Mouse (Mus musculus) testis, postnatal 14 days (tissue): Measurements from ENCODE around the gene Ccna2.
"Not testable (repeated sequence)": the region's sequence is repeated elsewhere in the genome, so short reads cannot be mapped to it uniquely, and the experiment has no call there.

Source experiments
- DNase-seq: peaks from one replicate; pipeline ENCODE4 v3.0.0; 2021; ENCODE audit warnings: low spot score

The Ccna2 gene

DNA sequence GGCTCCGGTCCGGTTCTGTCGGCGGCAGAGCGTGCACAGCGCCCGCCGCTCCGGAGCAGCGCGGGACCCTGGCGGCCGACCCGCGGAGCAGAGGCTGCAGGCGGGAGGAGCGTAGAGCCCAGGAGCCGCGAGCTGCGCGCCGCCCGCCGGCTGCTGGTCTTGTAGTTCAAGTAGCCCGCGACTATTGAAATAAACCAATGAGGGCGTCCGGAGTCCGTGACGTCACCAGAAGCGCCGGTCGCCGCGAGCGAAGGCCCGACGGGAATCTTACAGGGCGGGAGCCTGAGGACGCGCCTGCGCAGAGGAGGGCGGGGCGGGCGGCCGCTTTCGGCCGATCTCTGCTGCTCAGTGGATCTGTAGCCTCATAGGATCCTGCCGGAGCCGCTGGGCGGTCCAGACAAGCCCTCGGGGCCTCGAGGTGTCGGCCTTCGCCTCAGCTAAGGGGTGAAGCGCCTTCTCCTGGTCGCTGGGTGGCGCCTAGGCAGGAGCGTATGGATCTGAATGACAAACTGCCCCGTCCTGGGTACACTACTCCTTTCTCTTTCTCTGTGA, at the start of gene Ccna2:
Gene Ccna2 (minus strand): TSS at position 324 of the 552 bp plus-strand sequence.
- peak; percentile 99 for DNase-seq

GRCm38 (mm10) chr3:36618181-36618580, 46.2 kb upstream of the Ccna2 start:
- no peak for DNase-seq

DNA sequence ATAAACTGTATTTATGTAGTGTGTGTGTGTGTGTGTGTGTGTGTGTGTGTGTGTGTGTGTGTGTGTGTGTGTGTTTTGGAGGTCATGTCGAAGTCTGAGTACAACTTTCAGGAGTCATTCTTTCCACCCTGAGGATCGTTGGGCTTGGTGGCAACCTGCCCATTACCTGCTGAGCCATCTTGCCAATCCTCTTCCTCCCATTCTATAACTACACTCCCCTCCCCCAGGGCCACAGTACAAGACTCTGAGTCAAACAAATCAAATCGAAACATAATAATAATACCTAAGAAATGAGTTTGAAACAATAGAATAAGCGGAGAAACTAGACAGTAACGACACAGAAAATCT, 41.9 kb upstream of the Ccna2 start:
- no peak for DNase-seq

DNA sequence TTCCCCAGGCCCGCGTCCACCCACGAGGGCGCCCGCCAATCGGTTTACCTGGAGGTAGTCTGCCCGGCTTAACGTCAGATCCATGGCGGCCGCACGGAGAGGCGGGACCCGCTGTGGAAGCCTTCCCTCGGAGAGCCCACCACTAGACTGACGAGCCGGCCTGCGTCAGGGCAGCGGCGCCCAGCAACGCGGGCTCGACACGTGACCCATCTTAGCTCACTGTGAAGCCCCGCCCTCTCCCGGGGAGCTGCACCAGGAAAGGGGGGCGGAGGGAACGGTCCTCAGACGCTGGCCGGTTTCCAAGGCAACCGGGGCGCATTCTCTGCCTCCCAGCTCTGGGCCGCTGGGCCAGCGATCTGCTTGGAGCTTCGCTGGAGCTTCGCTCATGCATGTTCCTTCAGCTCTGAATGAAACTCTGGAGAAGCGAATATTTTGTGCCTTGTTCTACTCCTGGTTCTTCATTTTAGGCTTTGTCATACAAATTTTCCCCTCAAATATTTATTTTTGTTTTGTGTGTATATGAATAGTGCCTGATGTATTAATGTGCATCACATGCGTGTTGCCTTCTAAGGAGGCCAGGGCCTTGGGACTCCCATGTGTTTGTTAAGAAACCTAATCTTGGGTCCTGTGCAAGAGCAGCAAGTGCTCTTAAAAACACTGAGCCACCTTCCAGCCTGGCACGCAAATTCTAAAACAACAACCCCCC, 41.4 kb upstream of the Ccna2 start, which contains the start of gene Bbs7:
Gene Bbs7 (minus strand): TSS at position 276 of the 706 bp plus-strand sequence.
- DNase-seq, result peak; percentile 93

- DNase-seq, result no peak
Observed at GRCm38 (mm10) chr3:36612687-36613086, 40.7 kb upstream of the Ccna2 start.

DNA sequence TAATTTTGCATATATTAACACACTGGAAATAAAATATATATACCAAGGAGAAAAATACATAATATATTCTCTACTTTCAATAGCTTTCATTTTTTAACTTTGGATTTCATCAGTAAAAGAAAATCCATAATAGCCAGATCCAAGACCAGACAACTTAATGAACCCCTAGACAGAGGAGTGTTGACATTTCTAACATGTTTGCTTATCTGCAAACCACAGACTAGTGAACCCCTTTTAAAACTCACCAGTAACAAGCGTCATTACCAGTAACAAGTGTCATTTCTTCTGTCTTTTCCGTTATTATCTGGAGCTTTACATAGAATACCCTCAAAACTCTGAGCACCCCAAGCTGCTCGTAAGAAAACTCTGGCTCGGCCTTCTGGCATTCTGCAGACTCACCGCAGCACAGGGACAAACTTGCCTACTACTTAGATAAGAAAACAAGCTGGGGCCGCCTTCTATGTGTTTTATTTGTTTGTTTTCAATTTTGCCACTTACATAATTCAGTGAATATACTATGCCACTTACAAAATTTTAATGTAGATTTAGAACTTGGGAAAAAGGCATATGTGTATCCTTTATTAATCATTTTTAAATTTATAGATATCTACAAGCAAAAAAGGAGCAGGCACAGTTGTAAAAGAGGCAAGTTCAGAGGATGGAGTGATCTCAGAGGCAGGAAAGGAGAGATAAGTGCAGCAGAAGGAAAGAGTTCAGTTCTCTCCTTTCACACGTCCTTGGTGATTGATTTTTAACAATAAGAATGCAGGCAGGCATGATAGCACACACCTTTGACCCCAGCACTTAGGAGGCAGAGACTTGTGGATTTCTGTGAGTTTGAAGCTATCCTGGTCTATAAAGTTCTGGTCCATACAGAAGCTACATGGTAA, 34.2 kb upstream of the Ccna2 start:
- no peak for DNase-seq

DNA sequence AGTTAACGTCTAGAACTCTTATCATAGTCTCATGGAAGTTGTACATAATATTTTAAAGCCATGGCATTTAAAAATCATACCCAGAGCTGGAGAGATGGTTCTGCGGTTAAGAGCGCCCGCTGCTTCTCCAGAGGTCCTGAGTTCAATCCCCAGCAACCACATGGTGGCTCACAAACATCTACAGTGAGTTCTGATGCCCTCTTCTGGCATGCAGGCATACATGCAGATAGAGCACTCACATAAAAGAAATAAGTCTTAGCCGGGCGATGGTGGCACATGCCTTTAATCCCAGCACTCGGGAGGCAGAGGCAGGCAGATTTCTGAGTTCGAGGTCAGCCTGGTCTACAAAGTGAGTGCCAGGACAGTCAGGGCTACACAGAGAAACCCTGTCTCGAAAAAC, 27.8 kb upstream of the Ccna2 start:
- not testable (repeated sequence) for DNase-seq

DNA sequence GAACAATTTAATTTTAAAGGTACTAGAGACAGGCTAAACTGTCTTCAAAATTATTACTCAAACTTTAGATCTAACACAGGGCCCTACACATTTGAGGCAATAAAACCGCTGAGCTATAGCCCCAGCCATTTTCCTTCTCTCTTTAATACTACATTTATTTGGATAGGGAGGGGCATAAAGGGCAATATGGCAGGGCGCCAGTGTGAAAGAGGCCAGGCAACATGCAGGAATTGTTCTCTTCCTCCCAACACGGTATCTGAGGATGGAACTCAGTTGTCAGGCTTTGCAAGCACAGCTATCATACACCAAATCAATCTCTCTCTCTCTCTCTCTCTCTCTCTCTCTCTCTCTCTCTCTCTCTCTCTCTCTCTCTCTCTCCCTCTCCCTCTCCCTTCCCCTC, 26.9 kb upstream of the Ccna2 start:
- no peak for DNase-seq

GRCm38 (mm10) chr3:36571361-36571826, 556 bp downstream of the Ccna2 start:
- no peak for DNase-seq

GRCm38 (mm10) chr3:36569836-36570235, 2.1 kb downstream of the Ccna2 start:
- DNase-seq, result no peak

DNA sequence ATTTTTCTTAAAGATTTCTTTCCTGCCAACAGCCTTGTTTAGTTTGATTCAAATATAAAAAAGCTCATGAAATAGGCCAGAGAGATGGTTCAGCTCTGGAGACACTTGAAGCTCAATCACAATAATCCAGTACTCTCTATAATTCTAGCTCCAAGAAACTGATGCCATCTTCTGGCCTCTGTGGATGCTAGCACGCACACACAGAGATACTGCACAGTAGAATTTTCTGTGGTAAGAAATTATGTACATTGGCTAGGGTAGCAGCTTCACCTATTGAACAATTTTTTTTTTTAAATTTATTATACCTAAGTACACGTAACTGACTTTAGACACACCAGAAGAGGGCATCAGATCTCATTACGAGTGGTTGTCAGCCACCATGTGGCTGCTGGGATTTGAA, 8.3 kb downstream of the Ccna2 start:
- DNase-seq, result no peak

GRCm38 (mm10) chr3:36559606-36560005, 12.3 kb downstream of the Ccna2 start:
- DNase-seq, result no peak

DNA sequence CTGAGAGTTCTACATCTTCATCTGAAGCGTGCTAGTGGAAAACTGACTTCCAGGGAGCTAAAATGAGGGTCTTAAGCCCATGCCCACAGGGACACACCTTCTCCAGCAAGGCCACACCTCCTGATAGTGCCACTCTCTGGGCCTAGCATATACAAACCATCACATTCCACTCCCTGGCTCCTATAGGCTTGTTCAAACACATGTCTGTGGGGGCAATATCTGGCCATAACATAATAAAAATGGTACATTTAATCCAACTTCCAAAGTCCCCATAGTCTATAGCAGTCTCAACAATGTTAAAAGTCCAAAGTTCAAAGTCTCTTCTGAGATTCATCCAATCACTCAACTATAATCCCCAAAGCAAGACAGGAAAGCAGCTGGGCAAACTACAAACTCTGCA, 14.3 kb downstream of the Ccna2 start:
- DNase-seq, result no peak

- peak; percentile 93 for DNase-seq
Observed at GRCm38 (mm10) chr3:36552406-36553047, 19.4 kb downstream of the Ccna2 start, which contains the start of gene Exosc9. Gene Exosc9, plus strand, starts transcription at chr3:36552606.

DNA sequence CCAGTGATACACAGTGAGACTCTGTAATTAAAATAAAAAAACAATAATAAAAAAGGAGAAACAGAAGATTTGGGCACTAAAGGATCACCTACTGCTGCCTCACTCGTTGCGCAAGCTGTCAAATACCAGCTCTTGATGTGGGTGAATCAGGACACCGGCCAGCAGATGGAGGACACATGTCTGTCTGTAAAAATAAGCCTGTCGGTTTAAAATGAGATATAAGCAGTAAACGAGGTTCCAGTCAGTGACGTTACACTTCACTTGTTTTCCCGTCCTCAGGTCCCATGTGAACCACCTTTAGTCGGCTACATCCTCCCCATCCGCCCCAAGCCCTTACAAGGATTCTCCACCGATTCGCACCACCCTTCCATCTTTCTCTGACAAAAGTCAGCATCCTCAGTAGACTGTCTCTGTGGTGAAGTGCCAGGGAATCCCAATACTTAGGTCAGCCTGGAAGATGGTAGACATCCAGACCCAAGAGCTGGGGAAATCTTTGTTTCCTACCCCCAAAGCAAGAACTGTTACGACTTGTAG, 20.0 kb downstream of the Ccna2 start:
- peak; percentile 16 for DNase-seq

GRCm38 (mm10) chr3:36551343-36551742, 20.6 kb downstream of the Ccna2 start:
- peak; percentile 15 for DNase-seq

DNA sequence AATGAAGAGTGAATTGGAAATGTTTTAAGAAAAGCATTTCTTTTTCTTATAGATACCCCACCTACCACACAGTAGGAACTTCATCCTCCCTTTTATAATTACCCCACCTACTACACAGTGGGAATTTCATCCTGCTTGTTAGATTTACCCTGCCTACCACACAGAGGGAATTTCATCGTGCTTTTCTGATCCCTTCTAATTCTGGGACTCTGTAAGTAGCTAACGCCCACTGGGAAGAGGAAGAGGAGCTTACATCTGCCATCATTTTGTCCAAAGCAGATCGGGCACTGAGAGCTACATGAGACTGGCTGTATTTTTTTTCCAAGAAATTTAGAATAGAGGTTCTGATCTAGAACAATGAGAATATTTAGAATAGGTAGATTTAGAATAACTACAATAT, 27.0 kb downstream of the Ccna2 start:
- DNase-seq, result no peak

DNA sequence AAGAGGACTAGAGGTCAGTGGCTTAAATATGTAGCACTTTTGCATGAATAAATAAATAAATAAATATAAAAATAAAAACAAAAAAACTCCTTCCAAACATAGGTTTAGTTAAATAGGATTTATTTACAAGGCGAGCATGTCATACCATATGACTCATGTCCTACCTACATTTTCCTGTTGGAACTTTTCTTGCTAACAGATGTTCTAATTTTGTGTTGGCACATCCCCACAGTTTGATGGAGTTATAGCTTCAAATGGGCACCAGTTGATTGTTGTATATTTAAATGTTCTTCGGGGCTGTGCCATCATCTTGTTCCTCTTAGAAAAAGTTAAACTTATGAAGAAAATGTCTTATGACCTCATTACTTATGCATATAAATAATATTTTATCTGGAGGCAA, 30.6 kb downstream of the Ccna2 start:
- DNase-seq, result no peak

DNA sequence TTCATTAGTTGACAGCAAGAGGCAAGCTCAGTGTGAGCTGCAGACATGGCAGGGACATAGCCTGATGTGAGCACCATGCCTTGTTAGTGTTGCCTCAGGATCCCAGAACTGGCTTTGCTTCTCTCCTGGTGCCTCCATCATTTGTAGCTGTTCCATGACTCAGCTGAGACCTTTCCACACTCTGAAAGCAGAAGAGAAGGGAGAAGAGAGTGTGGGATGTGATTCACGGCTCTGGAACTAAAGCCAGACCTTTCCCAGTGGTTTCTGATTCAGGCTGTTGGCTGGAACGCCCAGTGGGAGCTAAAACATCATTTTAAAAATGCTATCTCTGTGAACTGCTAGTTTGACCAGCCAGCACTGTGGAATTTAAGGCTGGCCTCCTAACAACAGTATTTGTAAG, 31.2 kb downstream of the Ccna2 start:
- no peak for DNase-seq

GRCm38 (mm10) chr3:36537701-36538470, 34.1 kb downstream of the Ccna2 start:
- DNase-seq, result no peak

GRCm38 (mm10) chr3:36536041-36536440, 35.9 kb downstream of the Ccna2 start:
- no peak for DNase-seq
